Comparison of ENCODE assay signal across 13 mouse cellular contexts in the genomic region with DNA sequence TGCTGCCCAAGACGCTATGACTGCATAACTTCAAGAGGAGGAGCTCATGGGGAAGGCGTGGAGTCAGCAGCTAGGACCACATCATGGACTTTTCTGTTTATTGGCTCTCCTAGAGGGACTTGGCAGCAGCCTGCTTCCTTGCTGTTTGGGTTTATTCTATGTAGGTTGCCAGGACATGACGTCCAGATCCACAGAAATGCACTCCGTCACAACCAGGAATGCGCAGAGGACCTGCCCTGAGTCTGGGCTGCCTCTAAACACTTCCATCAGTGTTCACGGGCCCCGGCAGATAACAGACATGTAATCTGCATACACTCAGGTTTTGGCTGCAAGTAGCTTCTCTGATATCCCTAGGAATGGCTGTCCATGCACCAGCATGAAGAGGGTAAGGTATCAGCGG.
A peak's percentile ranks its signal among the peaks of the same experiment; 100 is the strongest.
DNase-seq lines count a peak whose midpoint lies in the region; ATAC-seq lines count a peak whose summit lies in the region.
"Had no signal": no experiment of that assay in that cellular context is flagged by ENCODE, and none has a peak within 500 bp of the region (broad histone marks: within the 10 kb centered on the region; RNA-seq: fewer than 3 reads in every experiment).

No protein-coding gene starts in this region.

- H3K4me1 ChIP-seq in heart, embryonic 10.5 days = peaks cover 36% of the 10 kb centered on the region
- H3K4me1 ChIP-seq in heart, embryonic 16.5 days (ENCODE audit: control insufficient read depth, insufficient read depth, low read length) = peaks cover 40% of the 10 kb centered on the region
- H3K4me1 ChIP-seq in forebrain, embryonic 10.5 days = no peaks in the 10 kb centered on the region
- H3K4me1 ChIP-seq: hindbrain, embryonic 12.5 days; liver, embryonic 12.5 days; neural tube, embryonic 15.5 days had no signal

- WGBS in heart, embryonic 10.5 days = 63% methylated on average over 8 of the region's 8 CpGs
- 33% methylated on average over 8 of the region's 8 CpGs for WGBS in heart, embryonic 16.5 days
- 90% methylated on average over 8 of the region's 8 CpGs for WGBS in forebrain, embryonic 10.5 days

- H3K4me3 ChIP-seq in heart, embryonic 10.5 days = no peak overlapping the region
- H3K4me3 ChIP-seq in heart, embryonic 16.5 days (ENCODE audit: low read length) = no peak overlapping the region
- H3K4me3 ChIP-seq in forebrain, embryonic 10.5 days = no peak overlapping the region
- H3K4me3 ChIP-seq: hindbrain, embryonic 12.5 days; liver, embryonic 12.5 days; neural tube, embryonic 15.5 days had no signal

- peak; percentile 91 for ATAC-seq in heart, embryonic 16.5 days (replicated peaks; ENCODE audit: extremely low read depth, insufficient read depth, low FRiP score)
- ATAC-seq: liver, embryonic 12.5 days had no signal

- H3K9ac ChIP-seq in heart, embryonic 16.5 days (ENCODE audit: low read length) = no peak overlapping the region
- H3K9ac ChIP-seq: hindbrain, embryonic 12.5 days; liver, embryonic 12.5 days; neural tube, embryonic 15.5 days had no signal

- peaks cover 47% of the 10 kb centered on the region for H3K36me3 ChIP-seq in heart, embryonic 10.5 days
- H3K36me3 ChIP-seq in heart, embryonic 16.5 days (ENCODE audit: control insufficient read depth, insufficient read depth) = peaks cover 23% of the 10 kb centered on the region
- no peaks in the 10 kb centered on the region for H3K36me3 ChIP-seq in forebrain, embryonic 10.5 days (replicated peaks)
- H3K36me3 ChIP-seq: hindbrain, embryonic 12.5 days had no signal

- no peaks in the 10 kb centered on the region for H3K9me3 ChIP-seq in heart, embryonic 10.5 days
- H3K9me3 ChIP-seq in heart, embryonic 16.5 days (replicated peaks; ENCODE audit: control insufficient read depth, low read length) = peaks cover 4% of the 10 kb centered on the region
- no peaks in the 10 kb centered on the region; the same call in 1 of the 2 replicates for H3K9me3 ChIP-seq in forebrain, embryonic 10.5 days

- H3K27me3 ChIP-seq in heart, embryonic 10.5 days (ENCODE audit: insufficient read depth, poor library complexity, severe bottlenecking) = no peaks in the 10 kb centered on the region
- no peaks in the 10 kb centered on the region for H3K27me3 ChIP-seq in heart, embryonic 16.5 days (ENCODE audit: control insufficient read depth, insufficient read depth, low read length)
- no peaks in the 10 kb centered on the region for H3K27me3 ChIP-seq in forebrain, embryonic 10.5 days (ENCODE audit: poor library complexity, severe bottlenecking)
- H3K27me3 ChIP-seq: hindbrain, embryonic 12.5 days; liver, embryonic 12.5 days; neural tube, embryonic 15.5 days had no signal

- peak overlapping the region; percentile 24; the same call in 1 of the 2 replicates for H3K4me2 ChIP-seq in heart, embryonic 16.5 days (ENCODE audit: low read depth, low read length)
- H3K4me2 ChIP-seq: hindbrain, embryonic 12.5 days; liver, embryonic 12.5 days; neural tube, embryonic 15.5 days had no signal

- DNase-seq in heart, adult 18-20 months = peak; percentile 52 to 69
- no peak for DNase-seq in heart, embryonic 10.5 days (ENCODE audit: low spot score)
- DNase-seq in urinary bladder, postnatal 14 days (ENCODE audit: low spot score) = peak; percentile 10
- no peak for DNase-seq in urinary bladder, adult 18-20 months (ENCODE audit: low spot score in 2 of 2)
- no peak for DNase-seq in forebrain, embryonic 10.5 days (ENCODE audit: extremely low spot score, low spot score)
- DNase-seq in kidney, postnatal 25 days = no peak
- DNase-seq: kidney, adult 18-20 months; right cerebral cortex, adult 18-20 months; thymus, postnatal 25 days had no signal

- no peak overlapping the region for H3K27ac ChIP-seq in heart, embryonic 10.5 days
- peak overlapping the region; percentile 86 for H3K27ac ChIP-seq in heart, embryonic 16.5 days (ENCODE audit: low read length)
- H3K27ac ChIP-seq in forebrain, embryonic 10.5 days = no peak overlapping the region
- H3K27ac ChIP-seq: hindbrain, embryonic 12.5 days; liver, embryonic 12.5 days; neural tube, embryonic 15.5 days had no signal

Comparison
In these comparisons a context has a peak if more than half of its experiments do, and no peak if none do; other contexts are left out.
1. DNase-seq: peak in heart, adult 18-20 months (2 of 2) and urinary bladder, postnatal 14 days (single experiment); none in heart, embryonic 10.5 days (single experiment), urinary bladder, adult 18-20 months (0 of 2), forebrain, embryonic 10.5 days (single experiment) and kidney, postnatal 25 days (0 of 2).